Mouse (Mus musculus) midbrain, embryonic 11.5 days (tissue): ENCODE results near the gene Smug1. TPM values are rescaled to one million over a fixed set of nuclear protein-coding genes. Genes with fewer than 3 reads are reported as not detected.

Experiments used
- ATAC-seq: fragments of 200-750 bp; cut with Nextera tagmentation; 2 replicates; pipeline ENCODE4 v1.8.0; 2017; ENCODE audit warnings: moderate TSS enrichment, moderate library complexity; ENCODE audit not compliant: low FRiP score
- DNase-seq: peaks from one replicate; pipeline ENCODE4 v3.0.0; 2015; ENCODE audit warnings: low spot score; ENCODE audit errors: missing footprints
- H3K27ac ChIP-seq: fragments of 300-500 bp; sonication (generic); 2 replicates; pipeline ENCODE4 v1.5.1; 2014; ENCODE audit warnings: low read depth, low read length
- H3K27me3 ChIP-seq: fragments of 300-500 bp; sonication (generic); 2 replicates; pipeline ENCODE4 v1.6.1; 2014; ENCODE audit warnings: mild to moderate bottlenecking, low read length, moderate library complexity, mixed read lengths; ENCODE audit not compliant: control insufficient read depth, insufficient read depth
- H3K36me3 ChIP-seq: fragments of 300-500 bp; sonication (generic); 2 replicates; pipeline ENCODE4 v1.6.1; 2014; ENCODE audit warnings: mild to moderate bottlenecking, low read length, moderate library complexity, mixed read lengths; ENCODE audit not compliant: control insufficient read depth, insufficient read depth
- H3K4me1 ChIP-seq: fragments of 300-500 bp; sonication (generic); 2 replicates; pipeline ENCODE4 v1.6.1; 2014; ENCODE audit warnings: low read length; ENCODE audit not compliant: control insufficient read depth, insufficient read depth
- H3K4me2 ChIP-seq: fragments of 300-500 bp; sonication (generic); 2 replicates; pipeline ENCODE4 v1.6.1; 2014; ENCODE audit warnings: mild to moderate bottlenecking, moderate library complexity
- H3K4me3 ChIP-seq: fragments of 300-500 bp; sonication (generic); 2 replicates; pipeline ENCODE4 v1.5.1; 2014; ENCODE audit warnings: low read depth, low read length
- H3K9ac ChIP-seq: fragments of 300-500 bp; sonication (generic); 2 replicates; pipeline ENCODE4 v1.6.1; 2014; ENCODE audit warnings: low read length
- H3K9me3 ChIP-seq: fragments of 300-500 bp; sonication (generic); 2 replicates; pipeline ENCODE4 v1.6.1; 2016; ENCODE audit warnings: low read length; ENCODE audit not compliant: control insufficient read depth
- WGBS: fragments of 180-500 bp; shearing (Covaris S2); extraction: QIAGEN DNeasy Blood & Tissue Kit; methylation state at CpG from one replicate; pipeline ENCODE4 v1.1.7; 2014; 5-methylcytosine and 5-hydroxymethylcytosine counted together
- polyA plus RNA-seq: library from polyadenylated mRNA; unstranded; fragments of >200 nt; fragmentation: Nextera tagmentation; extraction: Ambion mirVana; gene quantifications from 2 replicates; pipeline ENCODE4 v1.2.1, GENCODE M21; 2014

Smug1 gene
- polyA plus RNA-seq, 1 experiment from 2014 or later, result 26.5 TPM

- Histone ChIP-seq H3K9ac (no peak overlapping the region), H3K4me2 (no peak overlapping the region), H3K4me1 (no peaks in the 10 kb centered on the region), H3K27ac (no peak overlapping the region), H3K27me3 (no peaks in the 10 kb centered on the region), H3K4me3 (no peak overlapping the region), H3K9me3 (no peaks in the 10 kb centered on the region), H3K36me3 (peaks cover 15% of the 10 kb centered on the region)
- ATAC-seq (no peak), DNase-seq (no peak)
- 88% methylated on average over 2 of the region's 2 CpGs for WGBS
These were observed 26.7 kb upstream of the Smug1 start for GRCm38 (mm10) chr15:103193606-103194005.

GRCm38 (mm10) chr15:103190531-103191462, 23.9 kb upstream of the Smug1 start:
- Histone ChIP-seq H3K9me3 (no peaks in the 10 kb centered on the region), H3K9ac (no peak overlapping the region), H3K27me3 (no peaks in the 10 kb centered on the region), H3K27ac (no peak overlapping the region), H3K36me3 (peaks cover 9% of the 10 kb centered on the region), H3K4me3 (no peak overlapping the region), H3K4me2 (no peak overlapping the region), H3K4me1 (no peaks in the 10 kb centered on the region)
- no peak for ATAC-seq
- 67% methylated on average over 10 of the region's 10 CpGs for WGBS
- peak; percentile 93 for DNase-seq

- DNase-seq, result no peak
- Histone ChIP-seq H3K27ac (no peak overlapping the region), H3K9me3 (no peaks in the 10 kb centered on the region), H3K4me3 (no peak overlapping the region), H3K4me1 (no peaks in the 10 kb centered on the region), H3K36me3 (peaks cover 5% of the 10 kb centered on the region; the same call in 1 of the 2 replicates), H3K27me3 (no peaks in the 10 kb centered on the region), H3K9ac (no peak overlapping the region), H3K4me2 (no peak overlapping the region)
- ATAC-seq, result no peak
- WGBS, result 85% methylated on average over 7 of the region's 7 CpGs
These were observed 23.2 kb upstream of the Smug1 start for GRCm38 (mm10) chr15:103190083-103190482.

DNA sequence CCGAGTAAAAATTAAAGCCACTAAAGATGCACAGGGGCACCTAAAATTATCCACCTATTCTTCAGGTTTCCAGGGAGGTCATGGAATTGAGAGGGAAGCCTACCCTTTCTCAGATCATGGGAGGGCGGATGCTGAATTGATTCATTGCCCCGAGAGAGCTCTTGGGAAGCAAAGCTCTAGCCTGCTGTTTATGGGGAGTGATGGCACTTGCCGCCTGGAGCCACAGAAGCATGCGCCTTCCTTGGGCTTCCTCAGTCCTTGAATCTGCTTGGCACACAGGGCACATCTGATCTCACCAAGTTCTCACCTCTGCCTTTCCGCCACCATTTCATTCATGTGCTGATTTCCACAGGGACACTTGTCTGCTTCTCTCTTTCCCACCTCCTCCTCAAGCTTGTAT, 20.9 kb upstream of the Smug1 start:
- H3K9me3 ChIP-seq, result no peaks in the 10 kb centered on the region
- 75% methylated on average over 6 of the region's 6 CpGs for WGBS
- H3K27me3 ChIP-seq, result peaks cover 12% of the 10 kb centered on the region
- H3K4me3 ChIP-seq, result no peak overlapping the region
- DNase-seq (no peak), ATAC-seq (no peak)
- no peak overlapping the region for H3K9ac ChIP-seq
- H3K4me2 ChIP-seq, result no peak overlapping the region
- H3K4me1 ChIP-seq, result peaks cover 7% of the 10 kb centered on the region; the same call in 1 of the 2 replicates
- H3K27ac ChIP-seq, result no peak overlapping the region
- H3K36me3 ChIP-seq, result no peaks in the 10 kb centered on the region; the same call in 1 of the 2 replicates

DNA sequence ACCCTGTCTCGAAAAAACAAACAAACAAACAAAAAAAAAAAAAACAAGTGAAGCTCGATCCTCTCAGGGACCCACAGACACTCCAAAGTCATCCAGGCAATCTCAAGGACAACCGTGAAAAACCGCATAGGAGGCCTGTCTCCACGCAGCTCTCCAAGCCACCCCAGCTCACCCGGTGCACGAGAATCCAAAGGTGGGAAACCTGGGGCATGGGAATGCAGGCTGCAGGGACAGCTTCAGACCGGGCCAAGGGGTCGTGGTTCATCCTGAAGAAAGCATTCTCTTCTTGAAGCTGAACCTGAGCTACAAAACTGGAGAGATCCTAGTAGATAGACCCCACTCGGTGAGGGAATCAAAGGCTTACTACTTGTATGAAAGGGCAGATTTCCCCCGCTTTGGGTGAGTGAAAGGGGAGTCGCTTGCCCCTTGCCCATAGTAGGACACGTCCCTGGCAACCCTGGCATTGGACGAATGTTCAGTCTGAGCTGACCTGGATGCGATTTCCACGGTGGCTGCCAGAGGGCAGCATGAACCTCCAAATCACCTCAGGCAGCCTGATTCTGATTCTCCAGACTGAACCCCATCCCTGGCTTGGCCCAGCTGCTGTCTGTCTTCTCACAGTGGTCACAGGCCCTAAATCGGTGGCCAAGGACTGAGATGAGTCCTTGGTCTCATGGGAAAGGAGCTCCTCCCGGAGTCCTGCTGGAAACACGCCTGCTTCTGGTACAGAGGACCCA, 18.7 kb upstream of the Smug1 start:
- Histone ChIP-seq H3K9me3 (no peaks in the 10 kb centered on the region), H3K27ac (no peak overlapping the region), H3K4me3 (no peak overlapping the region), H3K27me3 (peaks cover 27% of the 10 kb centered on the region), H3K9ac (no peak overlapping the region), H3K4me2 (no peak overlapping the region), H3K36me3 (no peaks in the 10 kb centered on the region), H3K4me1 (peaks cover 7% of the 10 kb centered on the region; the same call in 1 of the 2 replicates)
- ATAC-seq, result peak; percentile 28; the same call in 1 of the 2 replicates
- DNase-seq, result peak; percentile 93
- WGBS, result 53% methylated on average over 19 of the region's 19 CpGs

DNA sequence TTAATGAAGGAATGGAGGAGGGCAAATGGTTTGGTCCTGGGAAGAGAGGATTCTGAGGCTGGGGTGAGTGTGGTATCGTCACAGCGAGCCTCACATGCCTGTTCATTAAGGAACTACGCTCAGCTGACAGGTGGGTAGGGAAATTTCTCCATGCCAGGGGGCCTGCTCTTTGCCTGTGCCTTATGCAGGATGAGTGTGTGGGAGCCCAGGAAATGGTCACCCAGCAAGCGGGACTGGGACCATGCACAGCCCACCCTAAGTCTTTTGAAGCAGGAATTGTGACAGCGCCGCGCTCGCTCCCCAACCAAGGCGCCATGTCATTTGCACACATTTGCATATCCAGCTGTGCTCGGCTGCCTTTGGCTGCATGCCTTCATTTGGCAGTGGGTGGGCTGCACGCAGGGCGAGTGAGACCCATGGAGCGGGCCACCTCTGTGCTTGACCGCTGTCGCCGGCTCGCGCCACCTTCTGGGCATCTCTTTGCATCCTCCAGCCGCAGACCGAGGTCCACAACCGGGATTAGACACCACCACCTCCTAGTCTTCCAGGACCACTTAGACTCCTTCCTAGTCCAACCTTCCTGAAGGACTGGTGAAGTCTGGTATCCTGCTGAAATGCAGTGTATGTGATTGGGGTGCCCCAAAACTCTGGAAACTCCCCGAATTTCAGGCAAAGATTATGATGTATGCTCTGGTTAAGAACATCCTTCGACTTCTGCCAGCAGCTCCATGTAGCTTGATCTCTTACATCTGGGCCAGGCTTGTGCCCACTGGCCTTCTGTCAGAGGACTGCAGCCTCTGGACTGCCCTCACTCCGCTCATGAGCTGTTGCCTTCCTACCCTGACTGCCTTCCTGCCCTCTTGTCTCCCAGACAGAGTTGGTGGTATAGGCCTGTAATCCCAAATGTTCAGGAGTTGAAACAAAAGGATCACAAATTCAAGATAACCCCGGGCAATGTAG, 17.0 kb upstream of the Smug1 start:
- Histone ChIP-seq H3K9me3 (no peaks in the 10 kb centered on the region), H3K4me1 (peaks cover 7% of the 10 kb centered on the region; the same call in 1 of the 2 replicates), H3K4me3 (no peak overlapping the region), H3K4me2 (peak overlapping the region; percentile 34), H3K36me3 (no peaks in the 10 kb centered on the region), H3K9ac (0 out of 2 replicates have a peak overlapping the region, but pooled peaks have one; percentile 6), H3K27ac (no peak overlapping the region), H3K27me3 (peaks cover 42% of the 10 kb centered on the region)
- 12% methylated on average over 25 of the region's 25 CpGs for WGBS
- ATAC-seq, result peak; percentile 29; the same call in 1 of the 2 replicates
- peak; percentile 90 for DNase-seq

GRCm38 (mm10) chr15:103183135-103183534, 16.2 kb upstream of the Smug1 start:
- H3K4me2 ChIP-seq, result peak overlapping the region; percentile 11; the same call in 1 of the 2 replicates
- peaks cover 7% of the 10 kb centered on the region; the same call in 1 of the 2 replicates for H3K4me1 ChIP-seq
- no peaks in the 10 kb centered on the region for H3K36me3 ChIP-seq
- H3K9ac ChIP-seq, result no peak overlapping the region
- peaks cover 50% of the 10 kb centered on the region for H3K27me3 ChIP-seq
- no peak overlapping the region for H3K4me3 ChIP-seq
- peak; percentile 54 for ATAC-seq
- under 1% methylated on average over 21 of the region's 21 CpGs for WGBS
- no peak overlapping the region for H3K27ac ChIP-seq
- H3K9me3 ChIP-seq, result no peaks in the 10 kb centered on the region
- DNase-seq, result peak; percentile 94

GRCm38 (mm10) chr15:103182166-103182790, 15.4 kb upstream of the Smug1 start:
- 2% methylated on average over 41 of the region's 48 CpGs for WGBS
- peak; percentile 99 for DNase-seq
- no peak overlapping the region for H3K4me3 ChIP-seq
- H3K36me3 ChIP-seq, result no peaks in the 10 kb centered on the region
- H3K4me2 ChIP-seq, result peak overlapping the region; percentile 11; the same call in 1 of the 2 replicates
- peak; percentile 49 for ATAC-seq
- H3K9me3 ChIP-seq, result no peaks in the 10 kb centered on the region
- no peak overlapping the region for H3K9ac ChIP-seq
- H3K27me3 ChIP-seq, result peaks cover 59% of the 10 kb centered on the region
- no peak overlapping the region for H3K27ac ChIP-seq
- H3K4me1 ChIP-seq, result peaks cover 7% of the 10 kb centered on the region
